Mouse (Mus musculus) heart, postnatal 0 days (tissue): ENCODE data around the gene Maml2.

Source experiments
- CTCF ChIP-seq: IDR thresholded peaks from 2 replicates; pipeline ENCODE4 v1.5.1; 2016; ENCODE audit warnings: antibody characterized with exemption, control low read depth, low read depth
- EP300 ChIP-seq: IDR thresholded peaks from 2 replicates; pipeline ENCODE4 v1.6.1; 2016; ENCODE audit warnings: antibody characterized with exemption, low read depth

DNA sequence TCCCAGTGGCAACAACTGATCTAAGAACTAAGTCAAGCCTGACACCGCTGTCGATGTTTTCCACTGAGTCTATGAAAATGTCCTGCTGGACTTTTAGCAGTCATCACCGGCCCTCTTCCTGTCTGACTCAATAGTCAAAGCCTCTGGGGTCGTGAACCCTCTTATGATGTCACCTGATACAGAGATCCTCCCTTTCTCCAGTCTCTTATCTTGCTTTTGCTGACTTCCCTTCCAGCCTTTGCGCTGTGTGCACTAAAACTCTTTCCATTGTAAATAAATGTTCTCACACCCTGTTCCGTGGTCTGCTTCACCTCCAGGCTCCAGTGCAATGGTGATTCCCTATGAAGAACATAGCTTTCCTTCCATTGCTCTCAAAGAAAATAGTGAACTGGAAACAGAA, 132.5 kb downstream of the Maml2 start:
- TF ChIP-seq EP300 (peak; percentile 60; the same call in 1 of the 2 replicates), CTCF (no peak)
